Mouse (Mus musculus): Measurements from ENCODE around the gene Tgif1. TPM values are rescaled to one million over a fixed set of nuclear protein-coding genes. Genes with fewer than 3 reads are reported as not detected.

Gene Tgif1
- polyA plus RNA-seq, 1 experiment from 2014 or later, result 60.3 TPM

DNA sequence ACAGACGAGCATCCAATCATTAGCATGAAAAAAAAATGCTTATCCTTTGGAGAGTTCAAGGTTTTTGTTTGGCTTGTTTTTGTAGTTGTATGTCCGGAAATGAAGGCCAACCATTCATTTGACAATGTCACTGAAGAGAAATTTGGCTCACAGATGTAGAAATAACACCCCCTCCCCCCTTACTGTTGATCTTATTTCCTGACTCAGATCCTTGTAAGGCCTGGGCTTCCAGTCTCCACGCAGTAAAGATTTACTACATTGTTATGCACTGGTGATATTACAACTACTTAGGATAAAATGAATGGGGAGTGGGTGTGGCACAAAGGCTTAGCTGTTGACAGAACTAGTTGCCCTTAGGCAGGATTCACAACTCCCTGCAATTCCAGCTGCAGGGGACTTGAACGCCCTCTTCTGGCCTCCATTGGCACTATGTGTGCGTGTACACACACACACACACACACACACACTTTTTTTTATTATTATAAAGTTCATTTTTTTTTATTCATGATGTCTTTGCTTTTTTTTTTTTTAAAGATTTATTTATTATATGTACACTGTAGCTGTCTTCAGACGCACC is 13.3 kb upstream of the Tgif1 start:
- Histone ChIP-seq H3K4me1 (ENCODE audit: insufficient read depth) (no peaks in the 10 kb centered on the region), H3K27me3 (ENCODE audit: insufficient read depth, low read length) (no peaks in the 10 kb centered on the region), H3K27ac (ENCODE audit: low read depth) (no peak overlapping the region), H3K4me2 (no peak overlapping the region), H3K9ac (no peak overlapping the region), H3K9me3 (ENCODE audit: low read depth, low read length) (no peaks in the 10 kb centered on the region), H3K4me3 (ENCODE audit: low read depth, low read length) (no peak overlapping the region), H3K36me3 (ENCODE audit: insufficient read depth) (no peaks in the 10 kb centered on the region)
- no peak for TF ChIP-seq CTCF (IDR thresholded peaks at IDR 0.05; ENCODE audit: low read depth)
- DNase-seq (no peak), ATAC-seq (ENCODE audit: insufficient read depth) (no peak)
- 80% methylated on average over 6 of the region's 6 CpGs for WGBS

DNA sequence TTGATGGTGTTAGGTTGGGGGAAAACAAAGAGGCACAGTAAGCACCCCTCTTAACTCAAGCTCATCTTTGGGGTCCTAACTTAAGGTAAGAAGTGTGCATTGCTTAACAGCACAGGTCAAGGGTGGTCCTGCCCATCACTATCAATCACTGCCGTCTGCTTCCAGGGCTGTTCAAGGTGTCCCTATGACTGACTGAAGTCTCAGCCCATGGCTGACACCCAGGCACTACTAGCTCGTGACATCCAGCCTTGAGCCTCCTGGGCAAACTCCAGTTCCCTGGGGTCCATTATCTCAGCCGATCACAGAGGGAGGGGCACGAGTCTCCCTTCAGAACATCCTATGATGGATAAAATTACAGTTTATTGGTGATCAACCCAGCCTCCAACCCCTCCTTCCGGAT is 12.7 kb upstream of the Tgif1 start:
- Histone ChIP-seq H3K27me3 (ENCODE audit: insufficient read depth, low read length) (no peaks in the 10 kb centered on the region), H3K27ac (ENCODE audit: low read depth) (no peak overlapping the region), H3K9me3 (ENCODE audit: low read depth, low read length) (no peaks in the 10 kb centered on the region), H3K9ac (no peak overlapping the region), H3K36me3 (ENCODE audit: insufficient read depth) (no peaks in the 10 kb centered on the region), H3K4me3 (ENCODE audit: low read depth, low read length) (no peak overlapping the region), H3K4me2 (no peak overlapping the region), H3K4me1 (ENCODE audit: insufficient read depth) (no peaks in the 10 kb centered on the region)
- no peak for TF ChIP-seq CTCF (IDR thresholded peaks at IDR 0.05; ENCODE audit: low read depth)
- 75% methylated on average over 5 of the region's 5 CpGs for WGBS
- no peak for ATAC-seq (ENCODE audit: insufficient read depth)
- DNase-seq, result no peak

DNA sequence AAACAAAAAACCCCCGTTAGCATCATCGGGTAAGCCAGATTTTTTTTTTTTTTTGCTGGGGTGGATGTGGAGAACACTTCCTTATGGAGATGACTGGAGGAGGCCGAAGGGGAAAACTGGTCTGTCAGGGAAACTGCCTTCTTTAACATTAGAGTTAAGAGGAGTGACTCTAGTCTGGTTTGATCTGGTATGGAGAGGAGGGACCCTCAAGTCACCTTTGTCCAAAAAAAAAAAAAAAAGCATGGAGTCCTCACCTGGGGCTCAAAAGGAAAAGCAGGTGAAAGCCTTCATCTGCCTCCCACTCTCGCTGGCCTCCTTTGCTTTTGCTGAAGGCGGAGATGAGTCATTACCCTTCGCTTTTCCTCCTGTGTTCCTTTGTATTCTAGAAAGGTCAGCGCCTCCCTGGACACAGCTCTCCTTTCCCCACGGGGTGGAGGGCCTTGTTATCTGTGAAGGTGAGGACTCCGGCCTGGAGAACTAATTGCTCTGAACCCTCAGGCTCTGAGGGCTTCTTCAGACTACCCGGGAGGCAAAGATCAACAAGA is 11.8 kb upstream of the Tgif1 start:
- no peak overlapping the region for H3K4me3 ChIP-seq (ENCODE audit: low read depth, low read length)
- no peak for TF ChIP-seq CTCF (IDR thresholded peaks at IDR 0.05; ENCODE audit: low read depth)
- H3K4me1 ChIP-seq (ENCODE audit: insufficient read depth), result no peaks in the 10 kb centered on the region
- no peaks in the 10 kb centered on the region for H3K9me3 ChIP-seq (ENCODE audit: low read depth, low read length)
- H3K9ac ChIP-seq, result no peak overlapping the region
- 62% methylated on average over 10 of the region's 10 CpGs for WGBS
- no peaks in the 10 kb centered on the region for H3K27me3 ChIP-seq (ENCODE audit: insufficient read depth, low read length)
- no peaks in the 10 kb centered on the region for H3K36me3 ChIP-seq (ENCODE audit: insufficient read depth)
- no peak overlapping the region for H3K27ac ChIP-seq (ENCODE audit: low read depth)
- DNase-seq (no peak), ATAC-seq (ENCODE audit: insufficient read depth) (no peak)
- no peak overlapping the region for H3K4me2 ChIP-seq

DNA sequence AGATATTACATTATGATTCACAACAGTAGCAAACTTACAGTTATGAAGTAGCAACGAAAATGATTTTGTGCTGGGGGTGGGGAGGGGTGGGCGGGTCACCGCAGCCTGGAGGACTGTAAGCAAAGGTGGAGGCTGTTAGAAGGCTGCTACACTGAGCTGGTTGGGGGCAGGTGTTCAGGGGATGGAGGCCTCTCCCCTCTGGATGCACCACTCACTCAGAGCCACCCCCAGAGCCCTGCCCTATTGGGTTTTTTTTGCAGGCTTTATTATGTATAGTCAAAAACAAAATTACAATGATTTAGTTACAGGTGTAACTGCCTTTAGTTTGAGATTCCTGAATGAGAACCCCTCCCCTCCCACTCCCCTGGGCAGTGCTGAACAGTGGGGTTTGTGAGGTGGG is 11.3 kb upstream of the Tgif1 start:
- H3K9me3 ChIP-seq (ENCODE audit: low read depth, low read length), result no peaks in the 10 kb centered on the region

DNA sequence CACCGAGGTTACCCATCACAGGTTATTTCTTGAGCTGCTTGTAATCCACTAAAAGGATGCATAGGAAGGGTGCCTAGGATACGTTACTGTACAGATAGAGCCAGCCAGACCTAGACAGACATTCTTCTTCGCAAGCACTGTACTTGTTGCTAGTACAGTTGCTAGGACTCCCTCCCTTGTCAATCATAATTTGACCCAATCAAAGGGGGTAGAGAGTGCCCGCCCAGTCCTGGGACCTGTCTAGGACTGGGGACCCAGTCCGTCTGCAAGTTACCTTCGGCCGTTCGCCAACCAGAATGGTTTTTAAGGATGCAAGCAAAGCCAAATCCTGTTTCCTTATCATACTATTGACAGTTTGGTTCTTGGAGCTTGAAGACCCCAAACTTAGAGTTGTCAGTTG is 10.8 kb upstream of the Tgif1 start:
- ATAC-seq (ENCODE audit: insufficient read depth) (no peak), DNase-seq (no peak)
- Histone ChIP-seq H3K27ac (ENCODE audit: low read depth) (no peak overlapping the region), H3K27me3 (ENCODE audit: insufficient read depth, low read length) (no peaks in the 10 kb centered on the region), H3K4me2 (no peak overlapping the region), H3K4me1 (ENCODE audit: insufficient read depth) (no peaks in the 10 kb centered on the region), H3K4me3 (ENCODE audit: low read depth, low read length) (no peak overlapping the region), H3K9me3 (ENCODE audit: low read depth, low read length) (no peaks in the 10 kb centered on the region), H3K36me3 (ENCODE audit: insufficient read depth) (no peaks in the 10 kb centered on the region), H3K9ac (no peak overlapping the region)
- no peak for TF ChIP-seq CTCF (IDR thresholded peaks at IDR 0.05; ENCODE audit: low read depth)
- WGBS, result 94% methylated on average over 8 of the region's 8 CpGs

More for the DNA sequence above, 11.3 kb upstream of the Tgif1 start:
- Histone ChIP-seq H3K4me3 (ENCODE audit: low read depth, low read length) (no peak overlapping the region), H3K27me3 (ENCODE audit: insufficient read depth, low read length) (no peaks in the 10 kb centered on the region), H3K4me2 (no peak overlapping the region), H3K36me3 (ENCODE audit: insufficient read depth) (no peaks in the 10 kb centered on the region), H3K4me1 (ENCODE audit: insufficient read depth) (no peaks in the 10 kb centered on the region), H3K27ac (ENCODE audit: low read depth) (no peak overlapping the region), H3K9ac (no peak overlapping the region)
- no peak for TF ChIP-seq CTCF (IDR thresholded peaks at IDR 0.05; ENCODE audit: low read depth)
- DNase-seq (no peak), ATAC-seq (ENCODE audit: insufficient read depth) (no peak)
- WGBS, result 79% methylated on average over 3 of the region's 3 CpGs

DNA sequence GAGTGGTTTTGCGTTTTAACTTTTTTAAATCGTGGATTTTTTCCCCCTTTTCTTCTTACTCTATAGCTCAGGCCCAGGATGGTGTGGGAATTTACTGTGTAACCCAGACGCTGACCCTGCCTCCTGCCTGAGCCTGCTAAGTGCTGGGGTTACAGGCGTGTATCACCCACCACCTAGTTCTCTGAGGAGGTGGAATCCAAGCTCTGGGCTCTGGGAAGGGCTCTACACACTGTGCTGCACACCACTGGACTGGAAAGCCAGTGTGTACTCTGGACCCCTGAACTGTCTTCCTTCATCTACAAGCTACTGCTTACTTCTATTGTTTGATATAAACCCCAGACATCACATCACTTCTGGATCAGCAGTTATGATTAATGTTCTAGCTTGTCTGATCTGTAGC is 5.5 kb upstream of the Tgif1 start:
- no peaks in the 10 kb centered on the region for H3K27me3 ChIP-seq (ENCODE audit: insufficient read depth, low read length)
- no peak for TF ChIP-seq CTCF (IDR thresholded peaks at IDR 0.05; ENCODE audit: low read depth)
- H3K4me3 ChIP-seq (ENCODE audit: low read depth, low read length), result no peak overlapping the region
- ATAC-seq (ENCODE audit: insufficient read depth) (no peak), DNase-seq (no peak)
- H3K4me2 ChIP-seq, result no peak overlapping the region
- no peaks in the 10 kb centered on the region for H3K9me3 ChIP-seq (ENCODE audit: low read depth, low read length)
- no peak overlapping the region for H3K27ac ChIP-seq (ENCODE audit: low read depth)
- H3K9ac ChIP-seq, result no peak overlapping the region
- no peaks in the 10 kb centered on the region for H3K36me3 ChIP-seq (ENCODE audit: insufficient read depth)
- 79% methylated on average over 4 of the region's 4 CpGs for WGBS
- H3K4me1 ChIP-seq (ENCODE audit: insufficient read depth), result peaks cover 8% of the 10 kb centered on the region; the same call in 1 of the 2 replicates

DNA sequence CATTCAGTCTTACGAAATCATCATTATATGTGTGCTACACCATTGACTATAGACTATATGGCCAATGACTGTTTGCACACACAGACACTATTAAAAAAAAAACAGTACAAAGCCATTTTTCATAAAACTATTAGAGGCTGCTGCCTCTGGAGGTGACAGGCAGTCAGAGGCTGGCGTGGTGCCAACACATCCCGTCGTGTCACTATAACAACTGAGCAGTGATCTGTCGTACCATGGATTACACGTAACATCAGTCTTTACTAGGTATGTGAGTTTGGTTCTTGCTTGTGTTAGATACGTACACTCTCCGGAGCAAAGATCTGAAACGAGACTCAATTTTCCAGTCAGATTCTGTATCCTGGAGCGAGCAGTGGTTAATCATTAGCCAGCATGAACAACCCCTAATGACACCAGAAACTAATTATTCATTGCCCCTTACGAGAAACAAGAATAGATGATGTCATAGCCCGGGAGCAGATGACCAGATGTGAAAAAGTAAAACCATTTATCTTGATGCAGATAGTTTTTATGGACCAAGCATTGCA is 3.6 kb upstream of the Tgif1 start:
- Histone ChIP-seq H3K4me1 (ENCODE audit: insufficient read depth) (peaks cover 9% of the 10 kb centered on the region; the same call in 1 of the 2 replicates), H3K9ac (no peak overlapping the region), H3K9me3 (ENCODE audit: low read depth, low read length) (no peaks in the 10 kb centered on the region), H3K4me2 (no peak overlapping the region), H3K27me3 (ENCODE audit: insufficient read depth, low read length) (no peaks in the 10 kb centered on the region), H3K4me3 (ENCODE audit: low read depth, low read length) (no peak overlapping the region), H3K27ac (ENCODE audit: low read depth) (no peak overlapping the region), H3K36me3 (ENCODE audit: insufficient read depth) (no peaks in the 10 kb centered on the region)
- WGBS, result 45% methylated on average over 12 of the region's 12 CpGs
- no peak for TF ChIP-seq CTCF (IDR thresholded peaks at IDR 0.05; ENCODE audit: low read depth)
- DNase-seq, result peak; percentile 43
- ATAC-seq (ENCODE audit: insufficient read depth), result no peak
